In genomic region chr11:33104911-33105316, GRCm38 (mm10) we compare ENCODE assay signal across 13 mouse cellular contexts. TPM values are rescaled to one million over a fixed set of nuclear protein-coding genes. Genes with fewer than 3 reads are reported as not detected.
DNase-seq lines count a peak whose midpoint lies in the region; ATAC-seq lines count a peak whose summit lies in the region.
"Had no signal": no experiment of that assay in that cellular context is flagged by ENCODE, and none has a peak within 500 bp of the region (broad histone marks: within the 10 kb centered on the region; RNA-seq: fewer than 3 reads in every experiment).

No protein-coding gene starts in this region.

- WGBS in intestine, embryonic 16.5 days: 63% methylated on average over 8 of the region's 8 CpGs

- no peak overlapping the region for H3K27ac ChIP-seq in intestine, embryonic 16.5 days (ENCODE audit: low read length)
- H3K27ac ChIP-seq: heart, adult 2 months had no signal

- no peak for ATAC-seq in intestine, embryonic 16.5 days
- ATAC-seq: intestine, postnatal 0 days had no signal

- no peak overlapping the region for H3K4me3 ChIP-seq in intestine, embryonic 16.5 days (ENCODE audit: low read length)
- H3K4me3 ChIP-seq: heart, adult 2 months; myocyte had no signal

- no peaks in the 10 kb centered on the region for H3K36me3 ChIP-seq in intestine, embryonic 16.5 days (ENCODE audit: control insufficient read depth, insufficient read depth, low read length)

- H3K4me1 ChIP-seq in intestine, embryonic 16.5 days (ENCODE audit: control insufficient read depth, insufficient read depth, low read length): peaks cover 4% of the 10 kb centered on the region; the same call in 1 of the 2 replicates

- no peaks in the 10 kb centered on the region for H3K9me3 ChIP-seq in intestine, embryonic 16.5 days (ENCODE audit: control insufficient read depth, low read length)

- peak; percentile 63 to 73 for DNase-seq in cerebellum, postnatal 14 days
- DNase-seq in cerebellum, adult 11-12 months: no peak
- DNase-seq in layer of hippocampus, postnatal 10 days (ENCODE audit: low spot score in 2 of 2): peak; percentile 33 to 52
- no peak for DNase-seq in layer of hippocampus, adult 11-12 months (ENCODE audit: low spot score)
- DNase-seq in brain, adult 2 months (ENCODE audit: low read depth, low spot score): peak; percentile 9
- DNase-seq in lung, postnatal 4 days: peak; percentile 66 to 86
- no peak for DNase-seq in adrenal gland, postnatal 14 days
- DNase-seq: embryo, embryonic 11 days; heart, adult 2 months; right cerebral cortex, postnatal 25 days had no signal

- no peak overlapping the region for H3K9ac ChIP-seq in intestine, embryonic 16.5 days (ENCODE audit: low read depth, low read length)

- no peak overlapping the region for H3K4me2 ChIP-seq in intestine, embryonic 16.5 days (ENCODE audit: low read depth, low read length)

- H3K27me3 ChIP-seq in intestine, embryonic 16.5 days (replicated peaks; ENCODE audit: control insufficient read depth, insufficient read depth, low read length): 0 out of 2 replicates have a peak, but pooled peaks cover 2% of the 10 kb centered on the region

RNA-seq across cellular contexts. Expression of gene Fgf18, which starts 42.3 kb away (rescaled TPM):
- total RNA-seq in layer of hippocampus, postnatal 10 days (2021): 1 to 10 TPM; 8.1 to 8.9 TPM
- 2.1 TPM in 2 replicates for total RNA-seq in adrenal gland, postnatal 14 days (2021)
- 0.83 and 1.9 TPM in 2 replicates for polyA plus RNA-seq in intestine, embryonic 16.5 days (2015; fragmentation: Nextera tagmentation; extraction: Ambion mirVana)

RNA-seq across cellular contexts. Expression of gene Npm1, which starts 58.1 kb away (rescaled TPM):
- 100 to 1,000 TPM; 225 to 246 TPM for total RNA-seq in layer of hippocampus, postnatal 10 days (2021)
- 351 and 422 TPM in 2 replicates for total RNA-seq in adrenal gland, postnatal 14 days (2021)
- polyA plus RNA-seq in intestine, embryonic 16.5 days (2015; fragmentation: Nextera tagmentation; extraction: Ambion mirVana): 689 and 790 TPM in 2 replicates

Comparison
In these comparisons a context has a peak if more than half of its experiments do, and no peak if none do; other contexts are left out.
1. DNase-seq: peak in cerebellum, postnatal 14 days (2 of 2), layer of hippocampus, postnatal 10 days (2 of 2), brain, adult 2 months (single experiment) and lung, postnatal 4 days (2 of 2); none in cerebellum, adult 11-12 months (single experiment), layer of hippocampus, adult 11-12 months (single experiment) and adrenal gland, postnatal 14 days (single experiment).